Mouse (Mus musculus): Measurements from ENCODE around the gene Dennd4a. TPM values are rescaled to one million over a fixed set of nuclear protein-coding genes. Genes with fewer than 3 reads are reported as not detected.

Dennd4a gene
- total and polyA plus RNA-seq, 2 experiments from 2014 or later = 8.8 to 17.6 TPM

DNA sequence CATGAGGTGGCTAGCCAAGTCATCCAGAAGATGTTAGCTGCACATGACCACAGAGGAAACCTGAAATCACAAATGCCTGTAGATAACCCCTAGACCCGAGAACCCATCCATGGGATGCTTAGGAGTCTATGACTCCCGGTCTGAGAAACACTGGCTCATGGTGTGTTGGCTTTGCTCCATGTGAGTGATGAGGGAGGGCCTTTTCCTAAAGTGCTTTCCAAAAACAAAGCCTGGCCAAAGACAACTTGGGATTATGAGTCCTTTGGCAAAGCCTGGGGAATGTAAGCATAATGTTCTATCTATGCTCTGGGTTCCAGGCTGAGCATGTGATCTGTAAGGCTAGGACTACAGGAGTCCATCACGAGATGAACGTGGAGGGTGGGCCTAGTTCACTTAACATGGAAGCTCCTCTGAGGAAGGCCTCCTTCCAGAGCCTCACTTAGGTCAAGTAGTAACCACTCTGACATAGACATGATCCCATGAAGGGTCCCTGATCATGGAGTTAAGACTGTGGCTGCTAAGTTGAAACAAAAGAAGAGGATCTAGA is 33.6 kb upstream of the Dennd4a start:
- peaks cover 12% of the 10 kb centered on the region; the same call in 1 of the 2 replicates for H3K4me1 ChIP-seq (ENCODE audit: insufficient read depth, low read length)
- TF ChIP-seq CTCF (IDR thresholded peaks at IDR 0.05; ENCODE audit: low read depth) = no peak
- H3K27ac ChIP-seq = no peak overlapping the region
- no peaks in the 10 kb centered on the region for H3K36me3 ChIP-seq (ENCODE audit: insufficient read depth, low read length)
- ATAC-seq (no peak), DNase-seq (ENCODE audit: low spot score) (no peak)
- H3K9me3 ChIP-seq (ENCODE audit: low read length) = no peaks in the 10 kb centered on the region
- H3K4me3 ChIP-seq (ENCODE audit: low read length) = no peak overlapping the region
- no peak overlapping the region for H3K4me2 ChIP-seq (ENCODE audit: low read depth, low read length)
- 88% methylated on average over 4 of the region's 4 CpGs for WGBS
- no peak overlapping the region for H3K9ac ChIP-seq (replicated peaks; ENCODE audit: low read length)
- H3K27me3 ChIP-seq (ENCODE audit: insufficient read depth, low read length) = no peaks in the 10 kb centered on the region

DNA sequence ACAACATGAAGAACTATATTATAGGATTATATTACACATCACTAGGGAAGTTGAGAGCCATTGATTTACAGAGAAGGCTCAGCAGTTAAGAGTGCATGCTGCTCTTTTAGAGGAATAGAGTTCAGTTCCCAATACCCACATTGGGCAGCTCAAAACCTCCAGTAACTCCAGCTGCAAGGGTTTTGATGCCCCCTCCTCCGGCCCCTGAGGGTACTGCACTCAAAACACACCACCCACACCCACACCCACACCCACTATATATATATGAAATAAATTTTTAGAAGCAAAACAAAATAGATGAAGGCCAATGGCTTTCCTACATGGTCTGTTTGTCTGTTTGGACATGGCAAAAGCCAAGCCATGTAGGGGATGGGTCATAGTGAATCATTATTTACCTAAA is 33.0 kb upstream of the Dennd4a start:
- DNase-seq (ENCODE audit: low spot score) (no peak), ATAC-seq (no peak)
- 81% methylated on average over 1 of the region's 1 CpGs for WGBS
- Histone ChIP-seq H3K27me3 (ENCODE audit: insufficient read depth, low read length) (no peaks in the 10 kb centered on the region), H3K4me3 (ENCODE audit: low read length) (no peak overlapping the region), H3K4me2 (ENCODE audit: low read depth, low read length) (no peak overlapping the region), H3K36me3 (ENCODE audit: insufficient read depth, low read length) (no peaks in the 10 kb centered on the region), H3K27ac (no peak overlapping the region), H3K4me1 (ENCODE audit: insufficient read depth, low read length) (peaks cover 12% of the 10 kb centered on the region; the same call in 1 of the 2 replicates), H3K9ac (replicated peaks; ENCODE audit: low read length) (no peak overlapping the region), H3K9me3 (ENCODE audit: low read length) (no peaks in the 10 kb centered on the region)
- TF ChIP-seq CTCF (IDR thresholded peaks at IDR 0.05; ENCODE audit: low read depth) = no peak

DNA sequence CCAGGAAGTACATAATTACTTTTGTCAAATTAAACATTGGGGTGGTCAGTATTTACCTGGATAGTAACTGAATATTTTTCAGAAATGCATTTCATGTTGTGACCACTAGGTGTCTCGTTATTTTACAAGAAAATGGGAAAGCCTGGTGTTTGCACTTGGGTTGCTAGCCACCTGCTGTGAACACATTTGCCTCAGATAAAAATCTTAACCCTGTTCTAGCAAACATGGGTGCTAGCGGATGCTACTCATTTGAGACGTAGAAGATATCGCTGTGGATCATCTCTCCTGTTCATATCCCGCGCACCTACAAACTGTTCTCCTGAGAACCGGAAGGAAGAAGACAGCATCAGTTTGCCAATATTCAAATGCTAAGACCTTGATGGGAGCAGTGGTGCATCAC is 31.5 kb upstream of the Dennd4a start:
- Histone ChIP-seq H3K27ac (no peak overlapping the region), H3K9me3 (ENCODE audit: low read length) (no peaks in the 10 kb centered on the region), H3K27me3 (ENCODE audit: insufficient read depth, low read length) (no peaks in the 10 kb centered on the region), H3K9ac (replicated peaks; ENCODE audit: low read length) (no peak overlapping the region), H3K4me1 (ENCODE audit: insufficient read depth, low read length) (peaks cover 7% of the 10 kb centered on the region; the same call in 1 of the 2 replicates), H3K36me3 (ENCODE audit: insufficient read depth, low read length) (no peaks in the 10 kb centered on the region), H3K4me2 (ENCODE audit: low read depth, low read length) (no peak overlapping the region), H3K4me3 (ENCODE audit: low read length) (no peak overlapping the region)
- ATAC-seq = no peak
- TF ChIP-seq CTCF (IDR thresholded peaks at IDR 0.05; ENCODE audit: low read depth) = peak; percentile 72
- peak; percentile 79 for DNase-seq (ENCODE audit: low spot score)
- WGBS = 46% methylated on average over 7 of the region's 7 CpGs

GRCm38 (mm10) chr9:64783511-64783910 is 27.6 kb upstream of the Dennd4a start:
- H3K4me1 ChIP-seq (ENCODE audit: insufficient read depth, low read length) = no peaks in the 10 kb centered on the region
- H3K9ac ChIP-seq (replicated peaks; ENCODE audit: low read length) = no peak overlapping the region
- no peak overlapping the region for H3K27ac ChIP-seq
- WGBS = 61% methylated on average over 7 of the region's 7 CpGs
- H3K9me3 ChIP-seq (ENCODE audit: low read length) = no peaks in the 10 kb centered on the region
- no peak overlapping the region for H3K4me2 ChIP-seq (ENCODE audit: low read depth, low read length)
- ATAC-seq (no peak), DNase-seq (ENCODE audit: low spot score) (no peak)
- no peak for TF ChIP-seq CTCF (IDR thresholded peaks at IDR 0.05; ENCODE audit: low read depth)
- H3K4me3 ChIP-seq (ENCODE audit: low read length) = no peak overlapping the region
- no peaks in the 10 kb centered on the region for H3K36me3 ChIP-seq (ENCODE audit: insufficient read depth, low read length)
- no peaks in the 10 kb centered on the region for H3K27me3 ChIP-seq (ENCODE audit: insufficient read depth, low read length)

DNA sequence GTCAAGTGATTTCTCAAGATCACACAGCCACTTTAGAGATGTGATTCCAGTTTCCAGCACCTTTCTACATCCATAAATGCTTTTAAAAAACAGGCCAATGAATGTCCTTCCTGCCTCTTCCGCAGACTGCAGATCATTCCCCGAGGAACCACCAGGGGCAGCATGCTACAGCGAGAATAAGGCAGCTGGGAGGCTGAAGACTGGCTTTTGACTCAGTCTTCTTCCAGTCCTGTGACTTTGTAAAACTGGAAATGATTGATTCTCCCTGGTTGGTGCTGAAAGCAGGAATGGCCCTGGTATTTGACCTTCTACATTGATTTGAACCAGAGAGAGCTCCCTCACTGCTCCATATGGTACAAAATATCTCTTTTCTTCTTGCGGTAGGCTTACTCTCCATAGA is 26.3 kb upstream of the Dennd4a start:
- Histone ChIP-seq H3K27me3 (ENCODE audit: insufficient read depth, low read length) (no peaks in the 10 kb centered on the region), H3K9me3 (ENCODE audit: low read length) (no peaks in the 10 kb centered on the region), H3K4me3 (ENCODE audit: low read length) (no peak overlapping the region), H3K4me2 (ENCODE audit: low read depth, low read length) (no peak overlapping the region), H3K9ac (replicated peaks; ENCODE audit: low read length) (no peak overlapping the region), H3K4me1 (ENCODE audit: insufficient read depth, low read length) (no peaks in the 10 kb centered on the region), H3K27ac (no peak overlapping the region), H3K36me3 (ENCODE audit: insufficient read depth, low read length) (no peaks in the 10 kb centered on the region)
- TF ChIP-seq CTCF (IDR thresholded peaks at IDR 0.05; ENCODE audit: low read depth) = peak; percentile 71
- DNase-seq (ENCODE audit: low spot score) (peak; percentile 49), ATAC-seq (no peak)
- WGBS = 39% methylated on average over 4 of the region's 4 CpGs

- H3K4me2 ChIP-seq (ENCODE audit: low read depth, low read length) = no peak overlapping the region
- 78% methylated on average over 9 of the region's 9 CpGs for WGBS
- no peaks in the 10 kb centered on the region for H3K36me3 ChIP-seq (ENCODE audit: insufficient read depth, low read length)
- no peak for ATAC-seq
- no peak for TF ChIP-seq CTCF (IDR thresholded peaks at IDR 0.05; ENCODE audit: low read depth)
- H3K9me3 ChIP-seq (ENCODE audit: low read length) = no peaks in the 10 kb centered on the region
- H3K4me3 ChIP-seq (ENCODE audit: low read length) = no peak overlapping the region
- peak; percentile 4 for DNase-seq (ENCODE audit: low spot score)
- no peak overlapping the region for H3K27ac ChIP-seq
- H3K9ac ChIP-seq (replicated peaks; ENCODE audit: low read length) = no peak overlapping the region
- H3K27me3 ChIP-seq (ENCODE audit: insufficient read depth, low read length) = no peaks in the 10 kb centered on the region
- H3K4me1 ChIP-seq (ENCODE audit: insufficient read depth, low read length) = no peaks in the 10 kb centered on the region
Measured at GRCm38 (mm10) chr9:64786216-64786905, 24.8 kb upstream of the Dennd4a start.

GRCm38 (mm10) chr9:64788070-64788469 is 23.1 kb upstream of the Dennd4a start:
- DNase-seq (ENCODE audit: low spot score) = no peak
- H3K27ac ChIP-seq = no peak overlapping the region
- H3K4me1 ChIP-seq (ENCODE audit: insufficient read depth, low read length) = no peaks in the 10 kb centered on the region
- ATAC-seq = no peak
- H3K4me2 ChIP-seq (ENCODE audit: low read depth, low read length) = no peak overlapping the region
- no peak overlapping the region for H3K9ac ChIP-seq (replicated peaks; ENCODE audit: low read length)
- TF ChIP-seq CTCF (IDR thresholded peaks at IDR 0.05; ENCODE audit: low read depth) = no peak
- H3K36me3 ChIP-seq (ENCODE audit: insufficient read depth, low read length) = no peaks in the 10 kb centered on the region
- no peaks in the 10 kb centered on the region for H3K27me3 ChIP-seq (ENCODE audit: insufficient read depth, low read length)
- no peaks in the 10 kb centered on the region for H3K9me3 ChIP-seq (ENCODE audit: low read length)
- WGBS = 84% methylated on average over 7 of the region's 7 CpGs
- no peak overlapping the region for H3K4me3 ChIP-seq (ENCODE audit: low read length)

All from hindbrain, postnatal 0 days (tissue).